8 mouse cellular contexts compared by ENCODE assay signal in the genomic region with DNA sequence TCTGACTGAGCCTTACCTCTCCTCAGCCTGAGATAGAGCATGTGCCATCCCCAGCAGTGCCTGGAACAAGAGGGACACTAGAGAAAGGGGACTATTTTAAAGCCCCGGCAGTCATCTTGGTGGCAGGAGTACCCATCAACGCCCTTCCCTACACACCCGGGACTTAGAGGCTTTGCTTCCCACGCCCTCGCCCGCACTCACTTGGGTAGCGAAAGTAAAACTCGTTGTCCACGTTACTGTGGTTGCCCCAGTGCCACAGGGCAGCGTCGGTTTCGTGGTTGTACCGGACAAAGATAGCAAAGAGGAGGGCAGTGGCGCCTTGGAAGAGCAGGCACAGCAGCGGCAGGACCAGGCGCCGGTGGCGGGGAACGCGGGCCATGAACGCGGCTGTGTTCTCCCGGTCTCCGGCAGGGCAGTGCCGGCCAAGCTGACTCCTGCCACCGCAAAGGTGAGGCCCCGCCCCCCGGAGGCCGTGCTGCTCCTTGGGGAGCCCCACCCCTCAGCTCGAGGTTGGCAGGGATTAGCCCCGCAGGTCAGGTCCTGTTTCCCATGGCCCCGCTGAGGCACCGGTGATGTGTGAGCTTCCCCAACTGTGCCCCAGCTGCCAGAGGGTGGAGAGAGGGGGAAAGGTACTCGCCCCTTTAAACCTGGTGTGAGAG. TPM values are rescaled to one million over a fixed set of nuclear protein-coding genes. Genes with fewer than 3 reads are reported as not detected.
DNase-seq lines count a peak whose midpoint lies in the region; ATAC-seq and TF ChIP-seq lines count a peak whose summit lies in the region.
"Had no signal": no experiment of that assay in that cellular context is flagged by ENCODE, and none has a peak within 500 bp of the region (broad histone marks: within the 10 kb centered on the region; RNA-seq: fewer than 3 reads in every experiment).

A gene (minus strand): TSS at position 442 of the 659 bp plus-strand sequence.

- H3K4me3 ChIP-seq in E14TG2a.4 (replicated peaks; ENCODE audit: low read length), result peak within 1 kb of the TSS; percentile 76
- peak within 1 kb of the TSS; percentile 40 for H3K4me3 ChIP-seq in embryonic facial prominence, embryonic 14.5 days (ENCODE audit: low read depth, low read length)
- peak within 1 kb of the TSS; percentile 30 for H3K4me3 ChIP-seq in hindbrain, embryonic 15.5 days
- peak within 1 kb of the TSS; percentile 76 for H3K4me3 ChIP-seq in liver, adult 2 months (ENCODE audit: insufficient read depth, low read depth, low read length)
- peak within 1 kb of the TSS; percentile 34 for H3K4me3 ChIP-seq in midbrain, embryonic 16.5 days (ENCODE audit: low read depth, low read length)

- peaks cover 49% of the 10 kb centered on the region for H3K27me3 ChIP-seq in E14TG2a.4 (ENCODE audit: insufficient read depth, low read length)
- peaks cover 35% of the 10 kb centered on the region for H3K27me3 ChIP-seq in embryonic facial prominence, embryonic 14.5 days (replicated peaks; ENCODE audit: control insufficient read depth, insufficient read depth, low read length)
- H3K27me3 ChIP-seq in hindbrain, embryonic 15.5 days, result peaks cover 25% of the 10 kb centered on the region
- no peaks in the 10 kb centered on the region for H3K27me3 ChIP-seq in liver, adult 2 months (ENCODE audit: control insufficient read depth, insufficient read depth, low read length)
- peaks cover 19% of the 10 kb centered on the region for H3K27me3 ChIP-seq in midbrain, embryonic 16.5 days (ENCODE audit: control insufficient read depth, insufficient read depth, low read depth, low read length)

- no peaks in the 10 kb centered on the region for H3K79me2 ChIP-seq in liver, adult 2 months (ENCODE audit: control insufficient read depth, insufficient read depth, low read length)

- peaks cover 20% of the 10 kb centered on the region for H3K4me1 ChIP-seq in E14TG2a.4 (replicated peaks; ENCODE audit: low read depth, low read length)
- peaks cover 5% of the 10 kb centered on the region; the same call in 1 of the 2 replicates for H3K4me1 ChIP-seq in embryonic facial prominence, embryonic 14.5 days (ENCODE audit: control insufficient read depth, insufficient read depth, low read length)
- H3K4me1 ChIP-seq in hindbrain, embryonic 15.5 days (replicated peaks), result peaks cover 6% of the 10 kb centered on the region
- H3K4me1 ChIP-seq in liver, adult 2 months (ENCODE audit: control insufficient read depth, insufficient read depth, low read length), result peaks cover 2% of the 10 kb centered on the region
- H3K4me1 ChIP-seq in midbrain, embryonic 16.5 days (ENCODE audit: control insufficient read depth, insufficient read depth, low read length), result peaks cover 4% of the 10 kb centered on the region

- H3K4me2 ChIP-seq in embryonic facial prominence, embryonic 14.5 days (ENCODE audit: low read depth, low read length), result peak within 1 kb of the TSS; percentile 67
- H3K4me2 ChIP-seq in hindbrain, embryonic 15.5 days, result peak within 1 kb of the TSS; percentile 66
- peak within 1 kb of the TSS; percentile 67 for H3K4me2 ChIP-seq in midbrain, embryonic 16.5 days (ENCODE audit: low read length)

- 3% methylated on average over 22 of the region's 34 CpGs for WGBS in embryonic facial prominence, embryonic 14.5 days
- WGBS in hindbrain, embryonic 15.5 days, result 2% methylated on average over 34 of the region's 34 CpGs
- WGBS in liver, adult 2 months, result 2% methylated on average over 34 of the region's 34 CpGs
- WGBS in midbrain, embryonic 16.5 days, result 2% methylated on average over 33 of the region's 34 CpGs

- no peak for TF ChIP-seq POLR2A in liver, adult 2 months (IDR thresholded peaks at IDR 0.05; ENCODE audit: extremely low read depth, insufficient read depth, low read length)

- no peaks in the 10 kb centered on the region for H3K36me3 ChIP-seq in E14TG2a.4 (ENCODE audit: insufficient read depth, low read length)
- no peaks in the 10 kb centered on the region for H3K36me3 ChIP-seq in embryonic facial prominence, embryonic 14.5 days (ENCODE audit: control insufficient read depth, insufficient read depth, low read length)
- no peaks in the 10 kb centered on the region for H3K36me3 ChIP-seq in hindbrain, embryonic 15.5 days
- H3K36me3 ChIP-seq in liver, adult 2 months (ENCODE audit: control insufficient read depth, insufficient read depth, low read length), result no peaks in the 10 kb centered on the region
- no peaks in the 10 kb centered on the region for H3K36me3 ChIP-seq in midbrain, embryonic 16.5 days (ENCODE audit: control insufficient read depth, insufficient read depth, low read length)

- no peak within 1 kb of the TSS for H3K27ac ChIP-seq in embryonic facial prominence, embryonic 14.5 days (replicated peaks; ENCODE audit: low read depth, low read length)
- H3K27ac ChIP-seq in hindbrain, embryonic 15.5 days (replicated peaks), result no peak within 1 kb of the TSS
- H3K27ac ChIP-seq in liver, adult 2 months (replicated peaks; ENCODE audit: insufficient read depth, low read depth, low read length), result no peak within 1 kb of the TSS
- H3K27ac ChIP-seq in midbrain, embryonic 16.5 days (ENCODE audit: low read length), result no peak within 1 kb of the TSS

- TF ChIP-seq CTCF in E14TG2a.4 (conservative IDR thresholded peaks at IDR 0.05; ENCODE audit: low read length), result no peak
- TF ChIP-seq CTCF in liver, adult 2 months (IDR thresholded peaks at IDR 0.05; ENCODE audit: low read depth, low read length), result 0 out of 2 replicates have a peak, but pooled peaks have one; percentile 0

- peak; percentile 61 to 63 for DNase-seq in adrenal gland, adult 18-20 months (ENCODE audit: low spot score in 2 of 2)
- DNase-seq in embryonic facial prominence, embryonic 14.5 days (ENCODE audit: low spot score), result no peak
- peak; percentile 55 for DNase-seq in liver, adult 2 months (ENCODE audit: extremely low read depth, low read depth, low spot score)
- no peak for DNase-seq in right cerebral cortex, postnatal 14 days

- no peaks in the 10 kb centered on the region for H3K9me3 ChIP-seq in E14TG2a.4 (ENCODE audit: low read length)
- no peaks in the 10 kb centered on the region for H3K9me3 ChIP-seq in embryonic facial prominence, embryonic 14.5 days (ENCODE audit: control insufficient read depth, low read length)
- H3K9me3 ChIP-seq in hindbrain, embryonic 15.5 days, result no peaks in the 10 kb centered on the region
- H3K9me3 ChIP-seq in midbrain, embryonic 16.5 days (replicated peaks; ENCODE audit: control insufficient read depth, low read length, poor library complexity, severe bottlenecking), result no peaks in the 10 kb centered on the region

- ATAC-seq in embryonic facial prominence, embryonic 14.5 days (ENCODE audit: low read depth), result 0 out of 2 replicates have a peak, but pooled peaks have one; percentile 30
- ATAC-seq in hindbrain, embryonic 15.5 days (ENCODE audit: low FRiP score, low read depth), result peak; percentile 19; the same call in 1 of the 2 replicates
- no peak for ATAC-seq in midbrain, embryonic 16.5 days

- H3K9ac ChIP-seq in embryonic facial prominence, embryonic 14.5 days (ENCODE audit: low read depth, low read length), result peak within 1 kb of the TSS; percentile 51
- peak within 1 kb of the TSS; percentile 28 for H3K9ac ChIP-seq in hindbrain, embryonic 15.5 days
- peak within 1 kb of the TSS; percentile 85 for H3K9ac ChIP-seq in liver, adult 2 months (ENCODE audit: low read depth, low read length)
- H3K9ac ChIP-seq in midbrain, embryonic 16.5 days (ENCODE audit: low read depth, low read length), result peak within 1 kb of the TSS; percentile 46

RNA-seq across cellular contexts. Expression of the gene that starts here (rescaled TPM):
- 10 to 100 TPM; 11.2 to 17.8 TPM for total RNA-seq in adrenal gland, adult 18-20 months (2021)
- polyA plus RNA-seq in embryonic facial prominence, embryonic 14.5 days (2014; fragmentation: Nextera tagmentation; extraction: Ambion mirVana), result 4.1 and 7.6 TPM in 2 replicates
- polyA plus RNA-seq in hindbrain, embryonic 15.5 days (2015; fragmentation: Nextera tagmentation; extraction: Ambion mirVana), result 0.55 and 0.60 TPM in 2 replicates
- total RNA-seq in liver, adult 2 months (2014; rRNA removed), result 11.9 and 24.6 TPM in 2 replicates
- 30.5 and 50.3 TPM in 2 replicates for polyA plus RNA-seq in liver, adult 2 months (2012; rRNA removed)
- polyA plus RNA-seq in midbrain, embryonic 16.5 days (2015; fragmentation: Nextera tagmentation; extraction: Ambion mirVana), result 0.18 and 0.21 TPM in 2 replicates
- total RNA-seq: gastrocnemius, adult 8-10 months had no signal

Comparison
In these comparisons a context has a peak if more than half of its experiments do, and no peak if none do; other contexts are left out.
1. Peak in ATAC-seq, H3K4me3 ChIP-seq, H3K9ac ChIP-seq and H3K4me2 ChIP-seq in hindbrain, embryonic 15.5 days; RNA of the gene not detected or under 1 TPM.
2. DNase-seq: peak in adrenal gland, adult 18-20 months (2 of 2) and liver, adult 2 months (single experiment); none in embryonic facial prominence, embryonic 14.5 days (single experiment) and right cerebral cortex, postnatal 14 days (single experiment).
3. H3K9ac ChIP-seq: peak in every context shown above with its lines; median percentile 85 in liver, adult 2 months; 51 in embryonic facial prominence, embryonic 14.5 days; 46 in midbrain, embryonic 16.5 days; 28 in hindbrain, embryonic 15.5 days.
4. Peak in every context shown above with its lines, with median percentiles within 50 percentile points of each other: H3K4me3 ChIP-seq and H3K4me2 ChIP-seq.